In the genomic region with DNA sequence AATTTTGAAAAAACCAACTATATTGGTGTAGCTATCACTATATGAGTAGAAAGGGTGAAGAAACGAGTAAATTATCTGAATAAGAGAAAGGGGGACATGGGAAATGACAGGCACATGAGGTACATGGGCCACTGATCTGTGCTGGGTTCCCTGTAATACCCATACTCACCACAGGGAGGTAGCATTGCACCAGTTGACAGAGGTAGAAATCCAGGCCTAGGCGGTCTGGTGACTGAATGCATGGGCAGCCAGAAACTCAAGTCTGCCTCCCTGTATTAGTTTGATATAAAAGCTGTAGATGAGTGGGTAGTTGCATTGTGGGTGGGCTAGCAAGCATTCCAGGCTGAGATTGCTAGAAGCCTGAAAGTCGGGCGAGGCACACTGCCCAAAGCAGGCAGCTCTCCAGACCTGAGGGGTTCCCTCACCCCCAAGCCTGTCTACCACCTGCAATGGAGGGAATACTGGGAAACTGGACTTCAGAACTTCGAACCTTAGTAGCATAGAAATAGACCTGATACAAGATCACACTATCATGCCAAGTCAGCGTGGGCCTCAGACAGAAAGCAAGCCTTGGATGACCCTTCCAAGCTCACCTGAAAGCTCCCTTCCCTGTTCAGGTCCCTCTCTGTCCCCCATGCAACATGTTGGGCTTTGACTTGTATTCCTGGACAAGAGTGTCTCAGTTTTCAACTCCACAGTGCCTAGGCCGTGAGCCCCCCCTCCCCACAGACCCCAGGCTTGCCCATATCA, we compare ENCODE assay signal across 8 mouse cellular contexts. TPM values are rescaled to one million over a fixed set of nuclear protein-coding genes. Genes with fewer than 3 reads are reported as not detected.
DNase-seq lines count a peak whose midpoint lies in the region; ATAC-seq and TF ChIP-seq lines count a peak whose summit lies in the region.

No protein-coding gene starts in this region.

- H3K27me3 ChIP-seq in forebrain, embryonic 11.5 days (ENCODE audit: control insufficient read depth, insufficient read depth, low read length): no peaks in the 10 kb centered on the region
- H3K27me3 ChIP-seq in heart, postnatal 0 days (ENCODE audit: control insufficient read depth, insufficient read depth, low read length): no peaks in the 10 kb centered on the region
- no peaks in the 10 kb centered on the region for H3K27me3 ChIP-seq in liver, embryonic 16.5 days (ENCODE audit: control insufficient read depth, insufficient read depth, low read depth, low read length)
- H3K27me3 ChIP-seq in neural tube, embryonic 12.5 days (replicated peaks): no peaks in the 10 kb centered on the region
- no peaks in the 10 kb centered on the region for H3K27me3 ChIP-seq in testis, adult 2 months (ENCODE audit: control insufficient read depth, insufficient read depth, low read length)

- H3K4me1 ChIP-seq in forebrain, embryonic 11.5 days (replicated peaks; ENCODE audit: control insufficient read depth, insufficient read depth, low read length): no peaks in the 10 kb centered on the region
- no peaks in the 10 kb centered on the region for H3K4me1 ChIP-seq in heart, postnatal 0 days (ENCODE audit: control insufficient read depth, insufficient read depth)
- H3K4me1 ChIP-seq in liver, embryonic 16.5 days (ENCODE audit: control insufficient read depth, low read depth, low read length): peaks cover 52% of the 10 kb centered on the region
- H3K4me1 ChIP-seq in neural tube, embryonic 12.5 days: no peaks in the 10 kb centered on the region
- no peaks in the 10 kb centered on the region for H3K4me1 ChIP-seq in testis, adult 2 months (ENCODE audit: control insufficient read depth, insufficient read depth, low read length)

- ATAC-seq in forebrain, embryonic 11.5 days (replicated peaks; ENCODE audit: low FRiP score): peak; percentile 64
- ATAC-seq in heart, postnatal 0 days (ENCODE audit: insufficient read depth, low read depth): peak; percentile 68
- ATAC-seq in liver, embryonic 16.5 days (ENCODE audit: low read depth): peak; percentile 49
- 0 out of 2 replicates have a peak, but pooled peaks have one; percentile 30 for ATAC-seq in neural tube, embryonic 12.5 days (ENCODE audit: low FRiP score, low read depth)

- no peak for TF ChIP-seq POLR2A in testis, adult 2 months (IDR thresholded peaks at IDR 0.05; ENCODE audit: control insufficient read depth, low read depth, low read length)

- no peak overlapping the region for H3K4me2 ChIP-seq in forebrain, embryonic 11.5 days (ENCODE audit: low read depth, low read length, severe bottlenecking)
- H3K4me2 ChIP-seq in heart, postnatal 0 days (ENCODE audit: low read depth, low read length): no peak overlapping the region
- peak overlapping the region; percentile 79 for H3K4me2 ChIP-seq in liver, embryonic 16.5 days (ENCODE audit: low read depth, low read length)
- H3K4me2 ChIP-seq in neural tube, embryonic 12.5 days (replicated peaks): no peak overlapping the region

- H3K36me3 ChIP-seq in forebrain, embryonic 11.5 days (ENCODE audit: control insufficient read depth, insufficient read depth, low read length): peaks cover 3% of the 10 kb centered on the region; the same call in 1 of the 2 replicates
- H3K36me3 ChIP-seq in heart, postnatal 0 days (replicated peaks; ENCODE audit: control insufficient read depth, insufficient read depth, low read length): peaks cover 23% of the 10 kb centered on the region
- peaks cover 39% of the 10 kb centered on the region for H3K36me3 ChIP-seq in liver, embryonic 16.5 days (ENCODE audit: control insufficient read depth, insufficient read depth)
- H3K36me3 ChIP-seq in neural tube, embryonic 12.5 days: peaks cover 37% of the 10 kb centered on the region
- H3K36me3 ChIP-seq in testis, adult 2 months (ENCODE audit: control insufficient read depth, insufficient read depth, low read length): no peaks in the 10 kb centered on the region; the same call in 1 of the 2 replicates

- H3K4me3 ChIP-seq in forebrain, embryonic 11.5 days (ENCODE audit: low read depth, low read length): no peak overlapping the region
- no peak overlapping the region for H3K4me3 ChIP-seq in heart, postnatal 0 days (ENCODE audit: low read depth, low read length)
- H3K4me3 ChIP-seq in liver, embryonic 16.5 days (ENCODE audit: low read depth, low read length): peak overlapping the region; percentile 49
- no peak overlapping the region for H3K4me3 ChIP-seq in neural tube, embryonic 12.5 days
- H3K4me3 ChIP-seq in testis, adult 2 months (ENCODE audit: control insufficient read depth, low read depth, low read length): no peak overlapping the region

- no peak overlapping the region for H3K27ac ChIP-seq in forebrain, embryonic 11.5 days (ENCODE audit: low read depth, low read length)
- no peak overlapping the region for H3K27ac ChIP-seq in heart, postnatal 0 days (ENCODE audit: low read depth)
- H3K27ac ChIP-seq in liver, embryonic 16.5 days (ENCODE audit: low read length): peak overlapping the region; percentile 96
- H3K27ac ChIP-seq in neural tube, embryonic 12.5 days: no peak overlapping the region
- no peak overlapping the region for H3K27ac ChIP-seq in testis, adult 2 months (ENCODE audit: control insufficient read depth, insufficient read depth, low read depth, low read length)

- TF ChIP-seq EP300 in heart, postnatal 0 days (IDR thresholded peaks at IDR 0.05; ENCODE audit: low read depth): no peak

- H3K9me3 ChIP-seq in forebrain, embryonic 11.5 days (ENCODE audit: control insufficient read depth, low read length): no peaks in the 10 kb centered on the region
- H3K9me3 ChIP-seq in heart, postnatal 0 days (replicated peaks; ENCODE audit: control insufficient read depth, low read length): no peaks in the 10 kb centered on the region
- H3K9me3 ChIP-seq in liver, embryonic 16.5 days (replicated peaks; ENCODE audit: control insufficient read depth, low read length): no peaks in the 10 kb centered on the region
- no peaks in the 10 kb centered on the region for H3K9me3 ChIP-seq in neural tube, embryonic 12.5 days

- TF ChIP-seq CTCF in heart, postnatal 0 days (IDR thresholded peaks at IDR 0.05; ENCODE audit: low read depth): peak; percentile 95
- peak; percentile 64; the same call in 1 of the 2 replicates for TF ChIP-seq CTCF in testis, adult 2 months (IDR thresholded peaks at IDR 0.05; ENCODE audit: control insufficient read depth, insufficient read depth, insufficient replicate concordance, low read depth, low read length)

- no peak overlapping the region for H3K9ac ChIP-seq in forebrain, embryonic 11.5 days (ENCODE audit: low read length)
- H3K9ac ChIP-seq in heart, postnatal 0 days (replicated peaks; ENCODE audit: low read depth, low read length): no peak overlapping the region
- H3K9ac ChIP-seq in liver, embryonic 16.5 days (ENCODE audit: low read depth, low read length): peak overlapping the region; percentile 80
- no peak overlapping the region for H3K9ac ChIP-seq in neural tube, embryonic 12.5 days

- WGBS in forebrain, embryonic 11.5 days: 61% methylated on average over 7 of the region's 7 CpGs
- WGBS in heart, postnatal 0 days: 54% methylated on average over 7 of the region's 7 CpGs
- WGBS in liver, embryonic 16.5 days (ENCODE audit: insufficient replicate concordance): 15% methylated on average over 7 of the region's 7 CpGs
- 67% methylated on average over 7 of the region's 7 CpGs for WGBS in neural tube, embryonic 12.5 days

- peak; percentile 83 for DNase-seq in ES-CJ7 (ENCODE audit: low read depth, low spot score)
- peak; percentile 86 for DNase-seq in c-Kit-positive CD71-positive TER-119-negative erythroid progenitor cells, embryonic 14.5 days (ENCODE audit: low read depth)
- DNase-seq in forebrain, embryonic 11.5 days (ENCODE audit: low spot score): peak; percentile 83
- peak; percentile 76 for DNase-seq in heart, postnatal 0 days (ENCODE audit: low spot score)
- DNase-seq in kidney, postnatal 36 days: peak; percentile 72 to 85

RNA-seq across cellular contexts. Expression of gene Gm5767, which starts 5.7 kb away (rescaled TPM):
- polyA plus RNA-seq in forebrain, embryonic 11.5 days (2014; fragmentation: Nextera tagmentation; extraction: Ambion mirVana): not detected in 2 replicates
- total RNA-seq in heart, postnatal 0 days (2014; rRNA removed; ENCODE audit: low replicate concordance): not detected in 2 replicates
- not detected in 2 replicates for polyA plus RNA-seq in heart, postnatal 0 days (2015; fragmentation: Nextera tagmentation; extraction: Ambion mirVana)
- polyA plus RNA-seq in liver, embryonic 16.5 days (2015; fragmentation: Nextera tagmentation; extraction: Ambion mirVana): 0.15 TPM in 1 of 2 replicates, not detected in the other
- not detected in 2 replicates for polyA plus RNA-seq in neural tube, embryonic 12.5 days (2016; fragmentation: Nextera tagmentation; extraction: Ambion mirVana)
- polyA plus RNA-seq in testis, adult 2 months (2012; rRNA removed): 526 and 543 TPM in 2 replicates

RNA-seq across cellular contexts. Expression of gene Carhsp1, which starts 14.3 kb away (rescaled TPM):
- polyA plus RNA-seq in forebrain, embryonic 11.5 days (2014; fragmentation: Nextera tagmentation; extraction: Ambion mirVana): 55.9 and 62.2 TPM in 2 replicates
- 71.6 and 76.6 TPM in 2 replicates for total RNA-seq in heart, postnatal 0 days (2014; rRNA removed; ENCODE audit: low replicate concordance)
- 42.7 TPM in 2 replicates for polyA plus RNA-seq in heart, postnatal 0 days (2015; fragmentation: Nextera tagmentation; extraction: Ambion mirVana)
- polyA plus RNA-seq in liver, embryonic 16.5 days (2015; fragmentation: Nextera tagmentation; extraction: Ambion mirVana): 95.2 and 96.6 TPM in 2 replicates
- 254 and 261 TPM in 2 replicates for polyA plus RNA-seq in neural tube, embryonic 12.5 days (2016; fragmentation: Nextera tagmentation; extraction: Ambion mirVana)
- polyA plus RNA-seq in testis, adult 2 months (2012; rRNA removed): 80.6 and 91.0 TPM in 2 replicates

RNA-seq across cellular contexts. Expression of gene Tmem186, which starts 48.8 kb away (rescaled TPM):
- 19.9 and 20.8 TPM in 2 replicates for polyA plus RNA-seq in forebrain, embryonic 11.5 days (2014; fragmentation: Nextera tagmentation; extraction: Ambion mirVana)
- total RNA-seq in heart, postnatal 0 days (2014; rRNA removed; ENCODE audit: low replicate concordance): 14.3 and 21.8 TPM in 2 replicates
- polyA plus RNA-seq in heart, postnatal 0 days (2015; fragmentation: Nextera tagmentation; extraction: Ambion mirVana): 13.8 and 14.8 TPM in 2 replicates
- polyA plus RNA-seq in liver, embryonic 16.5 days (2015; fragmentation: Nextera tagmentation; extraction: Ambion mirVana): 8.9 and 9.7 TPM in 2 replicates
- 22.7 and 24.2 TPM in 2 replicates for polyA plus RNA-seq in neural tube, embryonic 12.5 days (2016; fragmentation: Nextera tagmentation; extraction: Ambion mirVana)
- polyA plus RNA-seq in testis, adult 2 months (2012; rRNA removed): 11.0 and 11.1 TPM in 2 replicates

RNA-seq across cellular contexts. Expression of gene Pmm2, which starts 48.8 kb away (rescaled TPM):
- polyA plus RNA-seq in forebrain, embryonic 11.5 days (2014; fragmentation: Nextera tagmentation; extraction: Ambion mirVana): 43.8 and 44.8 TPM in 2 replicates
- total RNA-seq in heart, postnatal 0 days (2014; rRNA removed; ENCODE audit: low replicate concordance): 26.2 and 26.8 TPM in 2 replicates
- polyA plus RNA-seq in heart, postnatal 0 days (2015; fragmentation: Nextera tagmentation; extraction: Ambion mirVana): 34.4 and 36.6 TPM in 2 replicates
- 29.5 and 30.1 TPM in 2 replicates for polyA plus RNA-seq in liver, embryonic 16.5 days (2015; fragmentation: Nextera tagmentation; extraction: Ambion mirVana)
- polyA plus RNA-seq in neural tube, embryonic 12.5 days (2016; fragmentation: Nextera tagmentation; extraction: Ambion mirVana): 47.3 and 49.3 TPM in 2 replicates
- 58.5 and 60.2 TPM in 2 replicates for polyA plus RNA-seq in testis, adult 2 months (2012; rRNA removed)

Comparison
In these comparisons a context has a peak if more than half of its experiments do, and no peak if none do; other contexts are left out.
1. RNA of gene Gm5767, which starts 5.7 kb away (polyA plus RNA-seq): 526 to 543 TPM in testis, adult 2 months; 0.15 TPM in liver, embryonic 16.5 days, not detected in heart, postnatal 0 days, not detected in forebrain, embryonic 11.5 days and not detected in neural tube, embryonic 12.5 days; every median in the first group is over 100 times any median in the second.
2. Peak in every context shown above with its lines, with median percentiles within 50 percentile points of each other: DNase-seq and ATAC-seq.